In the genomic region with DNA sequence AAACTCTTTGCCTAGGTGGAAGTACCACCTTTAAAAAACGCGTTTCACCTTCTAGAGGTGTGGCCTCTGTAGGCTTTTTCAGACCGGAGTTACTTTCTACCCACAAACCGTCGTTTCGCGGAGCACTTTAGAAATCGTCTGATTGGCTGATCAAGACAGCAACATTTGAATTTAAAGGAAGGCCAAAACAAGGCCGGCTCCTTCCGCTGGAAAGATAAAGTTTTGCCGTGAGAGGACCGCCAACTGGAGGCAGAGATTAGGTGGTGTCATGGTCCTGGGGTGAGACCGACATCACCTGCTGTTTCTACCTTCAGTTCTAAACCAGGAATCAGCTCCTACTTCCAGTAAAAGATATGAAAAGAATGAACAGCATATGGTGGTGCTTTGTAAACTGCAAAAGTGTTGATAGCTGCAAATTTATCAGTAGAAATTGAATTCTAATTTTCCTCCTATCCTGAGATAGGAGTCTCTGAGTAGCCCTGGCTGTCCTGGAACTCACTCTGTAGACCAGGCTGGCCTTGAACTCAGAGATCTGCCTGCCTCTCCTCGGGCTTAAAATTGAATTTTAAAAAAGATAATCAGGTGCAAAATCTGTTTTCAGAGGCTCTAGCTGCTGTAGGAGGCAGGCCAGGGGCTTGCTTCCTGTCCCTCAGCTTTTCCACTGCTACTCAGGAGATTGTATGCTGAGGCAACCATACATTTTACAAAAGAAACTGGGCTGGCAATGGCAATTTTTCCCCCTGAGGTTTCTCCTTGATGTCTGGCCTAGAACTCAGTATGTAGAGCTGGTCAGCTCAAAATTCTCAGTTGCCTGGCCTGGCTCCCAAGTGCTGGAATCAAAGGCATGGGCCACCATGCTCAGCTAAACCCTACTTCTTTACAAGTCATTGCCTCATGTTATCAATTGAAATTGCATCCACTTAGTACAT, we compare ENCODE assay signal across 8 mouse cellular contexts. TPM values are rescaled to one million over a fixed set of nuclear protein-coding genes. Genes with fewer than 3 reads are reported as not detected.
DNase-seq lines count a peak whose midpoint lies in the region; ATAC-seq lines count a peak whose summit lies in the region.

No protein-coding gene starts in this region.

- 0 out of 2 replicates have a peak, but pooled peaks cover 3% of the 10 kb centered on the region for H3K27me3 ChIP-seq in forebrain, embryonic 10.5 days (ENCODE audit: poor library complexity, severe bottlenecking)
- no peaks in the 10 kb centered on the region for H3K27me3 ChIP-seq in forebrain, embryonic 15.5 days
- no peaks in the 10 kb centered on the region for H3K27me3 ChIP-seq in embryonic facial prominence, embryonic 12.5 days

- peak overlapping the region; percentile 35; the same call in 1 of the 2 replicates for H3K27ac ChIP-seq in forebrain, embryonic 10.5 days
- no peak overlapping the region for H3K27ac ChIP-seq in forebrain, embryonic 15.5 days (replicated peaks)
- no peak overlapping the region for H3K27ac ChIP-seq in embryonic facial prominence, embryonic 12.5 days

- H3K4me1 ChIP-seq in forebrain, embryonic 10.5 days, result peaks cover 16% of the 10 kb centered on the region
- no peaks in the 10 kb centered on the region for H3K4me1 ChIP-seq in forebrain, embryonic 15.5 days
- H3K4me1 ChIP-seq in embryonic facial prominence, embryonic 12.5 days, result 0 out of 2 replicates have a peak, but pooled peaks cover 3% of the 10 kb centered on the region

- DNase-seq in forebrain, embryonic 10.5 days (ENCODE audit: extremely low spot score, low spot score), result no peak
- peak; percentile 93 for DNase-seq in CD4-positive helper T cell, adult 2 months (ENCODE audit: low read depth, low spot score)
- peak; percentile 42 for DNase-seq in kidney, postnatal 14 days
- DNase-seq in right cerebral cortex, postnatal 4 days, result no peak
- DNase-seq in gastrocnemius, postnatal 4 days (ENCODE audit: low spot score in 2 of 2), result no peak

- peak overlapping the region; percentile 36 for H3K4me3 ChIP-seq in forebrain, embryonic 10.5 days
- no peak overlapping the region for H3K4me3 ChIP-seq in forebrain, embryonic 15.5 days
- H3K4me3 ChIP-seq in embryonic facial prominence, embryonic 12.5 days, result peak overlapping the region; percentile 9

- peaks cover 36% of the 10 kb centered on the region for H3K36me3 ChIP-seq in forebrain, embryonic 10.5 days (replicated peaks)
- H3K36me3 ChIP-seq in forebrain, embryonic 15.5 days, result peaks cover 29% of the 10 kb centered on the region
- H3K36me3 ChIP-seq in embryonic facial prominence, embryonic 12.5 days, result peaks cover 20% of the 10 kb centered on the region

- 6% methylated on average over 14 of the region's 14 CpGs for WGBS in forebrain, embryonic 10.5 days
- WGBS in forebrain, embryonic 15.5 days, result 7% methylated on average over 14 of the region's 14 CpGs
- WGBS in embryonic facial prominence, embryonic 12.5 days, result 5% methylated on average over 14 of the region's 14 CpGs

- H3K9ac ChIP-seq in forebrain, embryonic 15.5 days (replicated peaks), result no peak overlapping the region
- no peak overlapping the region for H3K9ac ChIP-seq in embryonic facial prominence, embryonic 12.5 days

- H3K4me2 ChIP-seq in forebrain, embryonic 15.5 days (replicated peaks), result no peak overlapping the region
- H3K4me2 ChIP-seq in embryonic facial prominence, embryonic 12.5 days (replicated peaks), result peak overlapping the region; percentile 38

- no peaks in the 10 kb centered on the region for H3K9me3 ChIP-seq in forebrain, embryonic 10.5 days
- H3K9me3 ChIP-seq in forebrain, embryonic 15.5 days, result no peaks in the 10 kb centered on the region
- H3K9me3 ChIP-seq in embryonic facial prominence, embryonic 12.5 days, result no peaks in the 10 kb centered on the region

- ATAC-seq in forebrain, embryonic 15.5 days (replicated peaks), result no peak
- no peak for ATAC-seq in embryonic facial prominence, embryonic 12.5 days (ENCODE audit: insufficient number of reproducible peaks, insufficient read depth, low FRiP score, low TSS enrichment)
- ATAC-seq in neutrophil, adult 5-6 weeks (ENCODE audit: extremely low read depth, insufficient number of reproducible peaks, low FRiP score, poor library complexity, severe bottlenecking), result peak; percentile 84

RNA-seq across cellular contexts. Expression of a gene that starts 14.0 kb away (rescaled TPM):
- polyA plus RNA-seq in forebrain, embryonic 10.5 days (2016; fragmentation: Nextera tagmentation; extraction: Ambion mirVana), result 21.7 and 22.0 TPM in 2 replicates
- polyA plus RNA-seq in forebrain, embryonic 15.5 days (2015; fragmentation: Nextera tagmentation; extraction: Ambion mirVana), result 41.0 and 42.1 TPM in 2 replicates
- 22.6 and 24.8 TPM in 2 replicates for polyA plus RNA-seq in embryonic facial prominence, embryonic 12.5 days (2016; fragmentation: Nextera tagmentation; extraction: Ambion mirVana)
- 15.5 and 18.7 TPM in 2 replicates for total RNA-seq in neutrophil, adult 5-6 weeks (2017)
- total RNA-seq in gastrocnemius, postnatal 4 days (2021), result 10 to 100 TPM; 10.4 to 11.8 TPM

RNA-seq across cellular contexts. Expression of a gene that starts 19.8 kb away (rescaled TPM):
- polyA plus RNA-seq in forebrain, embryonic 10.5 days (2016; fragmentation: Nextera tagmentation; extraction: Ambion mirVana), result 8.3 and 8.4 TPM in 2 replicates
- 9.9 and 12.1 TPM in 2 replicates for polyA plus RNA-seq in forebrain, embryonic 15.5 days (2015; fragmentation: Nextera tagmentation; extraction: Ambion mirVana)
- 6.3 and 6.4 TPM in 2 replicates for polyA plus RNA-seq in embryonic facial prominence, embryonic 12.5 days (2016; fragmentation: Nextera tagmentation; extraction: Ambion mirVana)
- total RNA-seq in neutrophil, adult 5-6 weeks (2017), result not detected in 2 replicates
- 1 to 10 TPM; 4.5 to 5.7 TPM for total RNA-seq in gastrocnemius, postnatal 4 days (2021)

RNA-seq across cellular contexts. Expression of a gene that starts 26.9 kb away (rescaled TPM):
- 0.24 TPM in 1 of 2 replicates, not detected in the other for polyA plus RNA-seq in forebrain, embryonic 10.5 days (2016; fragmentation: Nextera tagmentation; extraction: Ambion mirVana)
- not detected in 2 replicates for polyA plus RNA-seq in forebrain, embryonic 15.5 days (2015; fragmentation: Nextera tagmentation; extraction: Ambion mirVana)
- polyA plus RNA-seq in embryonic facial prominence, embryonic 12.5 days (2016; fragmentation: Nextera tagmentation; extraction: Ambion mirVana), result not detected in 2 replicates
- not detected in 2 replicates for total RNA-seq in neutrophil, adult 5-6 weeks (2017)
- total RNA-seq in gastrocnemius, postnatal 4 days (2021), result not detected

RNA-seq across cellular contexts. Expression of a gene that starts 28.3 kb away (rescaled TPM):
- polyA plus RNA-seq in forebrain, embryonic 10.5 days (2016; fragmentation: Nextera tagmentation; extraction: Ambion mirVana), result 20.7 and 22.7 TPM in 2 replicates
- polyA plus RNA-seq in forebrain, embryonic 15.5 days (2015; fragmentation: Nextera tagmentation; extraction: Ambion mirVana), result 17.0 and 17.8 TPM in 2 replicates
- 19.5 and 19.8 TPM in 2 replicates for polyA plus RNA-seq in embryonic facial prominence, embryonic 12.5 days (2016; fragmentation: Nextera tagmentation; extraction: Ambion mirVana)
- total RNA-seq in neutrophil, adult 5-6 weeks (2017), result 3.6 and 5.7 TPM in 2 replicates
- 1 to 10 TPM; 5.8 to 6.1 TPM for total RNA-seq in gastrocnemius, postnatal 4 days (2021)

RNA-seq across cellular contexts. Expression of a gene that starts 30.2 kb away (rescaled TPM):
- polyA plus RNA-seq in forebrain, embryonic 10.5 days (2016; fragmentation: Nextera tagmentation; extraction: Ambion mirVana), result 0.72 and 0.90 TPM in 2 replicates
- 0.49 TPM in 1 of 2 replicates, not detected in the other for polyA plus RNA-seq in forebrain, embryonic 15.5 days (2015; fragmentation: Nextera tagmentation; extraction: Ambion mirVana)
- 1.4 and 1.7 TPM in 2 replicates for polyA plus RNA-seq in embryonic facial prominence, embryonic 12.5 days (2016; fragmentation: Nextera tagmentation; extraction: Ambion mirVana)
- total RNA-seq in neutrophil, adult 5-6 weeks (2017), result 0.47 TPM in 1 of 2 replicates, not detected in the other
- total RNA-seq in gastrocnemius, postnatal 4 days (2021), result not detected

Comparison
In these comparisons a context has a peak if more than half of its experiments do, and no peak if none do; other contexts are left out.
1. DNase-seq: peak in CD4-positive helper T cell, adult 2 months (single experiment) and kidney, postnatal 14 days (single experiment); none in forebrain, embryonic 10.5 days (single experiment), right cerebral cortex, postnatal 4 days (single experiment) and gastrocnemius, postnatal 4 days (0 of 2).